Mouse (Mus musculus): ENCODE data around the gene R3hdm1. TPM values are rescaled to one million over a fixed set of nuclear protein-coding genes. Genes with fewer than 3 reads are reported as not detected.
A peak's percentile ranks its signal among the peaks of the same experiment; 100 is the strongest.
"Not testable (repeated sequence)": the region's sequence is repeated elsewhere in the genome, so short reads cannot be mapped to it uniquely, and the experiment has no call there.

Gene R3hdm1
- total and polyA plus RNA-seq, 3 experiments = 17.7 to 164 (median 106) TPM

- H3K79me2 ChIP-seq (ENCODE audit: control insufficient read depth, insufficient read depth, low read length, poor library complexity) = peaks cover 51% of the 10 kb centered on the region
- no peak overlapping the region for H3K4me3 ChIP-seq (ENCODE audit: control insufficient read depth in 1 of 2, insufficient read depth in 1 of 2, low read depth in 2 of 2, low read length in 2 of 2)
- TF ChIP-seq E2F4 (IDR thresholded peaks at IDR 0.05; ENCODE audit: borderline replicate concordance, low read depth, low read length) (no peak), HCFC1 (IDR thresholded peaks at IDR 0.05; ENCODE audit: low read depth, low read length) (no peak), MAZ (IDR thresholded peaks at IDR 0.05; ENCODE audit: low read depth, low read length) (no peak), BHLHE40 (IDR thresholded peaks at IDR 0.05; ENCODE audit: borderline replicate concordance, low read depth, low read length) (no peak), CTCF (IDR thresholded peaks at IDR 0.05 in 2 of 3, conservative IDR thresholded peaks at IDR 0.05 in 1 of 3; ENCODE audit: control insufficient read depth in 1 of 3, insufficient read depth in 1 of 3, low read depth in 2 of 3, low read length in 3 of 3, poor library complexity in 1 of 3, severe bottlenecking in 1 of 3) (no peak), NELFE (IDR thresholded peaks at IDR 0.05; ENCODE audit: low read depth, low read length) (no peak), CHD2 (IDR thresholded peaks at IDR 0.05; ENCODE audit: low read length) (no peak), USF2 (IDR thresholded peaks at IDR 0.05; ENCODE audit: borderline replicate concordance in 1 of 2, insufficient read depth in 1 of 2, low read depth in 1 of 2, low read length in 2 of 2) (no peak), POLR2A (IDR thresholded peaks at IDR 0.05; ENCODE audit: control insufficient read depth in 1 of 2, insufficient read depth in 1 of 2, low read depth in 1 of 2, low read length in 2 of 2, poor library complexity in 1 of 2) (no peak), POLR2AphosphoS5 (IDR thresholded peaks at IDR 0.05; ENCODE audit: borderline replicate concordance, low read depth, low read length) (no peak), CHD1 (IDR thresholded peaks at IDR 0.05; ENCODE audit: low read depth, low read length) (no peak), TCF12 (IDR thresholded peaks at IDR 0.05; ENCODE audit: low read depth, low read length) (peak; percentile 43; the same call in 1 of the 2 replicates), RCOR1 (IDR thresholded peaks at IDR 0.05; ENCODE audit: low read depth, low read length) (no peak), SIN3A (IDR thresholded peaks at IDR 0.05; ENCODE audit: low read length) (no peak), MEF2A (IDR thresholded peaks at IDR 0.05; ENCODE audit: extremely low read depth, insufficient replicate concordance, low read depth, low read length, poor library complexity, severe bottlenecking) (no peak), EP300 (IDR thresholded peaks at IDR 0.05; ENCODE audit: low read depth in 1 of 2, low read length in 2 of 2) (peak in 1 of 2 experiments; percentile 68; a peak in 2 of 4 replicates), TBP (IDR thresholded peaks at IDR 0.05; ENCODE audit: low read depth, low read length) (no peak), POLR2AphosphoS2 (IDR thresholded peaks at IDR 0.05; ENCODE audit: low read length) (no peak), GABPA (IDR thresholded peaks at IDR 0.05; ENCODE audit: low read depth, low read length) (no peak), ZKSCAN1 (IDR thresholded peaks at IDR 0.05; ENCODE audit: low read depth, low read length) (no peak), SMC3 (IDR thresholded peaks at IDR 0.05; ENCODE audit: low read depth, low read length) (no peak), MYB (IDR thresholded peaks at IDR 0.05; ENCODE audit: low read depth, low read length) (no peak), ETS1 (IDR thresholded peaks at IDR 0.05; ENCODE audit: low read depth, low read length) (peak; percentile 28; the same call in 1 of the 2 replicates), GATA1 (IDR thresholded peaks at IDR 0.05; ENCODE audit: low read depth, low read length) (peak; percentile 39; the same call in 1 of the 2 replicates), TAL1 (IDR thresholded peaks at IDR 0.05; ENCODE audit: low read length) (no peak), MAFK (IDR thresholded peaks at IDR 0.05; ENCODE audit: borderline replicate concordance, low read depth, low read length) (no peak), UBTF (IDR thresholded peaks at IDR 0.05; ENCODE audit: borderline replicate concordance, insufficient read depth, low read depth, low read length) (no peak), ZMIZ1 (IDR thresholded peaks at IDR 0.05; ENCODE audit: low read depth, low read length) (no peak)
- no peaks in the 10 kb centered on the region for H3K27me3 ChIP-seq (ENCODE audit: control insufficient read depth in 1 of 2, insufficient read depth in 2 of 2, low read length in 2 of 2)
- peaks cover 2 to 20% of the 10 kb centered on the region in 2 experiments; a peak in 2 of 4 replicates for H3K36me3 ChIP-seq (ENCODE audit: control insufficient read depth in 1 of 2, insufficient read depth in 2 of 2, low read length in 2 of 2)
- H3K9ac ChIP-seq (ENCODE audit: control insufficient read depth, low read depth, low read length, poor library complexity, severe bottlenecking) = no peak overlapping the region
- H3K9me3 ChIP-seq (replicated peaks; ENCODE audit: insufficient read depth, low read length) = no peaks in the 10 kb centered on the region
- no peak overlapping the region for H3K27ac ChIP-seq (ENCODE audit: control insufficient read depth, low read depth, low read length)
- DNase-seq (ENCODE audit: low read depth, low spot score) = peak; percentile 30
- peaks cover 5 to 6% of the 10 kb centered on the region in 2 experiments for H3K4me1 ChIP-seq (ENCODE audit: control insufficient read depth in 1 of 2, insufficient read depth in 2 of 2, low read length in 2 of 2)
Observed at GRCm38 (mm10) chr1:128120913-128121627, 18.0 kb downstream of the R3hdm1 start.

GRCm38 (mm10) chr1:128136222-128136621 is 33.1 kb downstream of the R3hdm1 start:
- Histone ChIP-seq H3K79me2 (ENCODE audit: control insufficient read depth, insufficient read depth, low read length, poor library complexity) (peaks cover 13% of the 10 kb centered on the region), H3K4me1 (ENCODE audit: control insufficient read depth in 1 of 2, insufficient read depth in 2 of 2, low read length in 2 of 2) (peaks cover 2 to 14% of the 10 kb centered on the region in 2 experiments; a peak in 3 of 4 replicates)
- not testable (repeated sequence) for H3K9me3 ChIP-seq (replicated peaks; ENCODE audit: insufficient read depth, low read length); H3K9ac ChIP-seq (ENCODE audit: control insufficient read depth, low read depth, low read length, poor library complexity, severe bottlenecking); H3K27ac ChIP-seq (ENCODE audit: control insufficient read depth, low read depth, low read length); H3K36me3 ChIP-seq (ENCODE audit: control insufficient read depth in 1 of 2, insufficient read depth in 2 of 2, low read length in 2 of 2); H3K27me3 ChIP-seq (ENCODE audit: control insufficient read depth in 1 of 2, insufficient read depth in 2 of 2, low read length in 2 of 2); H3K4me3 ChIP-seq (ENCODE audit: control insufficient read depth in 1 of 2, insufficient read depth in 1 of 2, low read depth in 2 of 2, low read length in 2 of 2); DNase-seq (ENCODE audit: low read depth, low spot score)
